Mouse (Mus musculus) megakaryocyte, adult 5-6 weeks (primary cell): ENCODE results near the gene Kcnj4. TPM values are rescaled to one million over a fixed set of nuclear protein-coding genes. Genes with fewer than 3 reads are reported as not detected.

Experiments used
- total RNA-seq, 2 experiments: library from RNA; stranded (forward) in 1 of 2; stranded (reverse) in 1 of 2; fragments of 153-499, 151-499 nt in 1 of 2; fragments of 221-1000, 200-1000 nt in 1 of 2; gene quantifications; 2 replicates each; pipeline versions ENCODE4 v1.2.3 to v1.2.4; 2015 to 2017

Gene Kcnj4
- total RNA-seq, 2 experiments from 2014 or later: not detected

Other genes starting within 250 kb of the Kcnj4 start
- gene Baiap2l2, start 219.7 kb downstream of the Kcnj4 start, total RNA-seq (2015): not detected in 2 replicates
- not detected in 2 replicates for gene Baiap2l2, start 219.7 kb downstream of the Kcnj4 start, total RNA-seq (2017)
- gene Pla2g6, start 176.9 kb downstream of the Kcnj4 start, total RNA-seq (2015): 1.3 and 2.7 TPM in 2 replicates
- gene Pla2g6, start 176.9 kb downstream of the Kcnj4 start, total RNA-seq (2017): 1.4 TPM in 2 replicates
- 1.7 and 5.4 TPM in 2 replicates for gene Maff, start 158.6 kb downstream of the Kcnj4 start, total RNA-seq (2015)
- gene Maff, start 158.6 kb downstream of the Kcnj4 start, total RNA-seq (2017): 1.4 and 2.7 TPM in 2 replicates
- gene Tmem184b, start 101.7 kb downstream of the Kcnj4 start, total RNA-seq (2015): 31.1 and 33.3 TPM in 2 replicates
- 10.4 and 12.2 TPM in 2 replicates for gene Tmem184b, start 101.7 kb downstream of the Kcnj4 start, total RNA-seq (2017)
- 33.3 and 39.4 TPM in 2 replicates for gene Csnk1e, start 49.7 kb downstream of the Kcnj4 start, total RNA-seq (2015)
- gene Csnk1e, start 49.7 kb downstream of the Kcnj4 start, total RNA-seq (2017): 29.3 and 32.0 TPM in 2 replicates
- gene Kdelr3, start 11.2 kb upstream of the Kcnj4 start, total RNA-seq (2015): not detected in 2 replicates
- gene Kdelr3, start 11.2 kb upstream of the Kcnj4 start, total RNA-seq (2017): not detected in 2 replicates
- 108 TPM in 2 replicates for gene Ddx17, start 41.5 kb upstream of the Kcnj4 start, total RNA-seq (2015)
- 146 and 163 TPM in 2 replicates for gene Ddx17, start 41.5 kb upstream of the Kcnj4 start, total RNA-seq (2017)
- gene Dmc1, start 99.9 kb upstream of the Kcnj4 start, total RNA-seq (2015): 3.7 and 7.0 TPM in 2 replicates
- gene Dmc1, start 99.9 kb upstream of the Kcnj4 start, total RNA-seq (2017): 5.1 and 5.3 TPM in 2 replicates
- gene Fam227a, start 153.7 kb upstream of the Kcnj4 start, total RNA-seq (2015): 0.20 and 0.87 TPM in 2 replicates
- gene Fam227a, start 153.7 kb upstream of the Kcnj4 start, total RNA-seq (2017): 0.12 and 1.2 TPM in 2 replicates
- 9.9 and 12.9 TPM in 2 replicates for gene Cby1, start 154.0 kb upstream of the Kcnj4 start, total RNA-seq (2015)
- 45.0 and 52.0 TPM in 2 replicates for gene Cby1, start 154.0 kb upstream of the Kcnj4 start, total RNA-seq (2017)
- 161 and 184 TPM in 2 replicates for gene Tomm22, start 165.6 kb upstream of the Kcnj4 start, total RNA-seq (2015)
- 81.2 and 82.1 TPM in 2 replicates for gene Tomm22, start 165.6 kb upstream of the Kcnj4 start, total RNA-seq (2017)
- gene Josd1, start 182.7 kb upstream of the Kcnj4 start, total RNA-seq (2015): 6.7 and 8.0 TPM in 2 replicates
- 10.7 and 13.0 TPM in 2 replicates for gene Josd1, start 182.7 kb upstream of the Kcnj4 start, total RNA-seq (2017)
- 31.2 and 31.9 TPM in 2 replicates for gene Gtpbp1, start 185.6 kb upstream of the Kcnj4 start, total RNA-seq (2015)
- gene Gtpbp1, start 185.6 kb upstream of the Kcnj4 start, total RNA-seq (2017): 36.8 and 56.8 TPM in 2 replicates
- gene Sun2, start 237.3 kb upstream of the Kcnj4 start, total RNA-seq (2015): 53.6 and 54.4 TPM in 2 replicates
- gene Sun2, start 237.3 kb upstream of the Kcnj4 start, total RNA-seq (2017): 129 and 161 TPM in 2 replicates